Mouse (Mus musculus) right cerebral cortex, adult 18-20 months (tissue): ENCODE measurements around the gene Ssty2.
"Not testable (repeated sequence)": the region's sequence is repeated elsewhere in the genome, so short reads cannot be mapped to it uniquely, and the experiment has no call there.

Experiments used
- DNase-seq: peaks from one replicate; pipeline ENCODE4 v3.0.0; 2022; ENCODE audit warnings: mixed read lengths

Ssty2 gene

GRCm38 (mm10) chrY:67047972-67048371, at the start of gene Ssty2:
Gene Ssty2 (minus strand): TSS chrY:67048072.
- DNase-seq = not testable (repeated sequence)
